Mouse (Mus musculus): ENCODE measurements around the gene Cul5. TPM values are rescaled to one million over a fixed set of nuclear protein-coding genes. Genes with fewer than 3 reads are reported as not detected.

The Cul5 gene
- polyA plus RNA-seq (2015; fragmentation: Nextera tagmentation; extraction: Ambion mirVana), result 14.6 and 15.4 TPM in 2 replicates

- peak; percentile 57 for DNase-seq
- H3K27me3 ChIP-seq, result no peaks in the 10 kb centered on the region
- WGBS (ENCODE audit: insufficient replicate concordance), result 31% methylated on average over 5 of the region's 5 CpGs
- no peaks in the 10 kb centered on the region for H3K9me3 ChIP-seq (replicated peaks)
- no peak within 1 kb of the TSS for H3K4me2 ChIP-seq
- peaks cover 28% of the 10 kb centered on the region for H3K4me1 ChIP-seq (replicated peaks)
- H3K27ac ChIP-seq, result no peak within 1 kb of the TSS
- ATAC-seq (ENCODE audit: low read depth), result no peak
- H3K9ac ChIP-seq, result no peak within 1 kb of the TSS
- no peak within 1 kb of the TSS for H3K4me3 ChIP-seq (replicated peaks)
- H3K36me3 ChIP-seq, result no peaks in the 10 kb centered on the region
These were observed at the start of gene Cul5 for GRCm38 (mm10) chr9:53669680-53670219. Gene Cul5 (minus strand): TSS chr9:53670014.

GRCm38 (mm10) chr9:53705992-53706696 lies 36.3 kb upstream of the Cul5 start, which contains the start of gene Rab39:
Gene Rab39 (minus strand): TSS chr9:53706232.
- WGBS (ENCODE audit: insufficient replicate concordance), result under 1% methylated on average over 49 of the region's 49 CpGs
- Histone ChIP-seq H3K4me2 (peak within 1 kb of the TSS; percentile 73), H3K27me3 (peaks cover 14% of the 10 kb centered on the region), H3K36me3 (no peaks in the 10 kb centered on the region), H3K9me3 (replicated peaks) (no peaks in the 10 kb centered on the region), H3K27ac (no peak within 1 kb of the TSS), H3K4me1 (replicated peaks) (peaks cover 13% of the 10 kb centered on the region), H3K9ac (no peak within 1 kb of the TSS), H3K4me3 (replicated peaks) (peak within 1 kb of the TSS; percentile 51)
- peak; percentile 89 for ATAC-seq (ENCODE audit: low read depth)
- DNase-seq, result peak; percentile 74

- no peaks in the 10 kb centered on the region for H3K36me3 ChIP-seq
- peak overlapping the region; percentile 51 for H3K4me3 ChIP-seq (replicated peaks)
- ATAC-seq (ENCODE audit: low read depth) (no peak; the same call in 1 of the 2 replicates), DNase-seq (no peak)
- WGBS (ENCODE audit: insufficient replicate concordance), result under 1% methylated on average over 28 of the region's 28 CpGs
- H3K9ac ChIP-seq, result no peak overlapping the region
- H3K27me3 ChIP-seq, result peaks cover 14% of the 10 kb centered on the region
- no peaks in the 10 kb centered on the region for H3K9me3 ChIP-seq (replicated peaks)
- H3K27ac ChIP-seq, result no peak overlapping the region
- H3K4me2 ChIP-seq, result peak overlapping the region; percentile 73
- H3K4me1 ChIP-seq (replicated peaks), result peaks cover 13% of the 10 kb centered on the region
These were observed 35.7 kb upstream of the Cul5 start for GRCm38 (mm10) chr9:53705491-53705991.

- ATAC-seq (ENCODE audit: low read depth) (no peak), DNase-seq (no peak)
- no peaks in the 10 kb centered on the region for H3K9me3 ChIP-seq (replicated peaks)
- H3K9ac ChIP-seq, result no peak overlapping the region
- no peak overlapping the region for H3K27ac ChIP-seq
- no peak overlapping the region for H3K4me3 ChIP-seq (replicated peaks)
- peaks cover 14% of the 10 kb centered on the region for H3K27me3 ChIP-seq
- H3K36me3 ChIP-seq, result no peaks in the 10 kb centered on the region
- no peak overlapping the region for H3K4me2 ChIP-seq
- WGBS (ENCODE audit: insufficient replicate concordance), result 54% methylated on average over 1 of the region's 1 CpGs
- H3K4me1 ChIP-seq (replicated peaks), result peaks cover 13% of the 10 kb centered on the region
These were observed 33.2 kb upstream of the Cul5 start for GRCm38 (mm10) chr9:53702991-53703390.

- Histone ChIP-seq H3K9me3 (replicated peaks) (no peaks in the 10 kb centered on the region), H3K27me3 (peaks cover 6% of the 10 kb centered on the region), H3K4me1 (replicated peaks) (peaks cover 4% of the 10 kb centered on the region), H3K36me3 (no peaks in the 10 kb centered on the region), H3K27ac (no peak overlapping the region), H3K4me2 (no peak overlapping the region), H3K9ac (no peak overlapping the region), H3K4me3 (replicated peaks) (no peak overlapping the region)
- ATAC-seq (ENCODE audit: low read depth) (no peak), DNase-seq (no peak)
- 16% methylated on average over 4 of the region's 4 CpGs for WGBS (ENCODE audit: insufficient replicate concordance)
These were observed 30.7 kb upstream of the Cul5 start for GRCm38 (mm10) chr9:53700496-53700895.

GRCm38 (mm10) chr9:53695846-53696245 lies 26.0 kb upstream of the Cul5 start:
- Histone ChIP-seq H3K27ac (no peak overlapping the region), H3K9me3 (replicated peaks) (no peaks in the 10 kb centered on the region), H3K4me3 (replicated peaks) (no peak overlapping the region), H3K36me3 (no peaks in the 10 kb centered on the region), H3K4me1 (replicated peaks) (no peaks in the 10 kb centered on the region), H3K9ac (no peak overlapping the region), H3K4me2 (no peak overlapping the region), H3K27me3 (no peaks in the 10 kb centered on the region)
- WGBS (ENCODE audit: insufficient replicate concordance), result 71% methylated on average over 5 of the region's 5 CpGs
- no peak for ATAC-seq (ENCODE audit: low read depth)
- DNase-seq, result no peak

GRCm38 (mm10) chr9:53693718-53694117 lies 23.9 kb upstream of the Cul5 start:
- H3K9ac ChIP-seq, result no peak overlapping the region
- DNase-seq (no peak), ATAC-seq (ENCODE audit: low read depth) (no peak; the same call in 1 of the 2 replicates)
- H3K4me1 ChIP-seq (replicated peaks), result no peaks in the 10 kb centered on the region
- H3K36me3 ChIP-seq, result no peaks in the 10 kb centered on the region
- no peaks in the 10 kb centered on the region for H3K9me3 ChIP-seq (replicated peaks)
- H3K27me3 ChIP-seq, result no peaks in the 10 kb centered on the region
- H3K4me3 ChIP-seq (replicated peaks), result no peak overlapping the region
- H3K27ac ChIP-seq, result no peak overlapping the region
- H3K4me2 ChIP-seq, result no peak overlapping the region
- WGBS (ENCODE audit: insufficient replicate concordance), result 0% methylated on average over 1 of the region's 1 CpGs

GRCm38 (mm10) chr9:53691745-53692670 lies 22.2 kb upstream of the Cul5 start:
- WGBS (ENCODE audit: insufficient replicate concordance), result 37% methylated on average over 7 of the region's 7 CpGs
- DNase-seq, result no peak
- Histone ChIP-seq H3K4me3 (replicated peaks) (no peak overlapping the region), H3K27me3 (no peaks in the 10 kb centered on the region), H3K27ac (no peak overlapping the region), H3K36me3 (no peaks in the 10 kb centered on the region), H3K9me3 (replicated peaks) (no peaks in the 10 kb centered on the region), H3K4me2 (no peak overlapping the region), H3K9ac (no peak overlapping the region), H3K4me1 (replicated peaks) (no peaks in the 10 kb centered on the region)
- no peak for ATAC-seq (ENCODE audit: low read depth)

- no peak for ATAC-seq (ENCODE audit: low read depth)
- Histone ChIP-seq H3K9me3 (replicated peaks) (no peaks in the 10 kb centered on the region), H3K9ac (no peak overlapping the region), H3K4me3 (replicated peaks) (no peak overlapping the region), H3K4me2 (no peak overlapping the region), H3K27me3 (no peaks in the 10 kb centered on the region), H3K36me3 (no peaks in the 10 kb centered on the region), H3K27ac (no peak overlapping the region), H3K4me1 (replicated peaks) (no peaks in the 10 kb centered on the region)
- no peak for DNase-seq
- WGBS (ENCODE audit: insufficient replicate concordance), result 77% methylated on average over 1 of the region's 1 CpGs
These were observed 11.0 kb upstream of the Cul5 start for GRCm38 (mm10) chr9:53680851-53681250.

GRCm38 (mm10) chr9:53676921-53677320 lies 7.1 kb upstream of the Cul5 start:
- ATAC-seq (ENCODE audit: low read depth) (no peak), DNase-seq (no peak)
- Histone ChIP-seq H3K4me1 (replicated peaks) (no peaks in the 10 kb centered on the region), H3K9me3 (replicated peaks) (no peaks in the 10 kb centered on the region), H3K36me3 (no peaks in the 10 kb centered on the region), H3K27ac (no peak overlapping the region), H3K9ac (no peak overlapping the region), H3K27me3 (no peaks in the 10 kb centered on the region), H3K4me3 (replicated peaks) (no peak overlapping the region), H3K4me2 (no peak overlapping the region)
- WGBS (ENCODE audit: insufficient replicate concordance), result 43% methylated on average over 4 of the region's 4 CpGs

GRCm38 (mm10) chr9:53673571-53673970 lies 3.8 kb upstream of the Cul5 start:
- H3K27me3 ChIP-seq, result no peaks in the 10 kb centered on the region
- ATAC-seq (ENCODE audit: low read depth) (0 out of 2 replicates have a peak, but pooled peaks have one; percentile 56), DNase-seq (peak; percentile 62)
- H3K4me3 ChIP-seq (replicated peaks), result no peak overlapping the region
- no peak overlapping the region for H3K27ac ChIP-seq
- H3K4me2 ChIP-seq, result no peak overlapping the region
- H3K9ac ChIP-seq, result no peak overlapping the region
- no peaks in the 10 kb centered on the region for H3K36me3 ChIP-seq
- WGBS (ENCODE audit: insufficient replicate concordance), result 16% methylated on average over 3 of the region's 3 CpGs
- H3K4me1 ChIP-seq (replicated peaks), result peaks cover 5% of the 10 kb centered on the region
- H3K9me3 ChIP-seq (replicated peaks), result no peaks in the 10 kb centered on the region

All from liver, embryonic 13.5 days (tissue).